Mouse (Mus musculus): ENCODE data around the gene Tmcc2. TPM values are rescaled to one million over a fixed set of nuclear protein-coding genes. Genes with fewer than 3 reads are reported as not detected.
A peak's percentile ranks its signal among the peaks of the same experiment; 100 is the strongest.

Tmcc2 gene
- polyA plus RNA-seq, 1 experiment from 2014 or later = 37.2 TPM

GRCm38 (mm10) chr1:132310754-132311153, 80.3 kb downstream of the Tmcc2 start:
- ATAC-seq (no peak), DNase-seq (ENCODE audit: low spot score) (no peak)
- TF ChIP-seq EP300 (IDR thresholded peaks at IDR 0.05) = no peak
- TF ChIP-seq CTCF (IDR thresholded peaks at IDR 0.05) = no peak
- Histone ChIP-seq H3K36me3 (ENCODE audit: insufficient read depth, low read length) (no peaks in the 10 kb centered on the region), H3K27ac (ENCODE audit: low read length) (no peak overlapping the region), H3K4me2 (replicated peaks; ENCODE audit: low read depth, low read length) (no peak overlapping the region), H3K4me1 (ENCODE audit: insufficient read depth, low read depth, low read length) (0 out of 2 replicates have a peak, but pooled peaks cover 4% of the 10 kb centered on the region), H3K9me3 (ENCODE audit: low read length) (no peaks in the 10 kb centered on the region), H3K4me3 (ENCODE audit: low read depth, low read length) (no peak overlapping the region), H3K27me3 (replicated peaks; ENCODE audit: insufficient read depth, low read length) (0 out of 2 replicates have a peak, but pooled peaks cover 2% of the 10 kb centered on the region), H3K9ac (replicated peaks; ENCODE audit: low read depth) (no peak overlapping the region)
- WGBS = 58% methylated on average over 7 of the region's 7 CpGs

DNA sequence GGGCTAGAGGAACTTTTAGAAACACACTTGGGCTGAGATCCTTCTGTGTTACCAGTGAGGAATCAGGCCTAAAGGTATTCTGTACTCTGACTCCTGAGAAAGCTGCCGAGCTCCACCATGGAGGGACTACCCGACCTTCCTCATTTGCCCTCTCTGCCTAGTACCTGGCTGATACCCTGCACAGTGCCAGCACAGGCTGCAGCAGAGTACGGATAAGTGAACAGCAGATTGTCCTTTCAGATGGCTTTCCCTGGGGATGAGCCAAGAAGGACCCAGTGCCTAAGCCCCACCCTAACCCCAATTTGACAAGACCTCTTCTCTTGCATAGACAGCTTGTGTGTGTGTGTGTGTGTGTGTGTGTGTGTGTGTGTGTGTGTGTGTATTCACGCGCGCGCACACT, 82.4 kb downstream of the Tmcc2 start:
- Histone ChIP-seq H3K27me3 (replicated peaks; ENCODE audit: insufficient read depth, low read length) (0 out of 2 replicates have a peak, but pooled peaks cover 2% of the 10 kb centered on the region), H3K36me3 (ENCODE audit: insufficient read depth, low read length) (no peaks in the 10 kb centered on the region), H3K9me3 (ENCODE audit: low read length) (no peaks in the 10 kb centered on the region), H3K4me2 (replicated peaks; ENCODE audit: low read depth, low read length) (no peak overlapping the region), H3K4me3 (ENCODE audit: low read depth, low read length) (no peak overlapping the region), H3K9ac (replicated peaks; ENCODE audit: low read depth) (no peak overlapping the region), H3K27ac (ENCODE audit: low read length) (no peak overlapping the region), H3K4me1 (ENCODE audit: insufficient read depth, low read depth, low read length) (0 out of 2 replicates have a peak, but pooled peaks cover 4% of the 10 kb centered on the region)
- TF ChIP-seq EP300 (IDR thresholded peaks at IDR 0.05) = no peak
- TF ChIP-seq CTCF (IDR thresholded peaks at IDR 0.05) = no peak
- ATAC-seq (no peak), DNase-seq (ENCODE audit: low spot score) (no peak)
- WGBS = 76% methylated on average over 7 of the region's 7 CpGs

- Histone ChIP-seq H3K36me3 (ENCODE audit: insufficient read depth, low read length) (no peaks in the 10 kb centered on the region), H3K4me1 (ENCODE audit: insufficient read depth, low read depth, low read length) (0 out of 2 replicates have a peak, but pooled peaks cover 4% of the 10 kb centered on the region), H3K4me2 (replicated peaks; ENCODE audit: low read depth, low read length) (no peak overlapping the region), H3K27ac (ENCODE audit: low read length) (no peak overlapping the region), H3K27me3 (replicated peaks; ENCODE audit: insufficient read depth, low read length) (0 out of 2 replicates have a peak, but pooled peaks cover 2% of the 10 kb centered on the region), H3K4me3 (ENCODE audit: low read depth, low read length) (no peak overlapping the region), H3K9ac (replicated peaks; ENCODE audit: low read depth) (no peak overlapping the region), H3K9me3 (ENCODE audit: low read length) (no peaks in the 10 kb centered on the region)
- WGBS = 81% methylated on average over 6 of the region's 6 CpGs
- TF ChIP-seq CTCF (IDR thresholded peaks at IDR 0.05) (0 out of 2 replicates have a peak, but pooled peaks have one; percentile 4), EP300 (IDR thresholded peaks at IDR 0.05) (no peak)
- DNase-seq (ENCODE audit: low spot score) (no peak), ATAC-seq (no peak)
Observed at GRCm38 (mm10) chr1:132307962-132308361, 83.1 kb downstream of the Tmcc2 start.

DNA sequence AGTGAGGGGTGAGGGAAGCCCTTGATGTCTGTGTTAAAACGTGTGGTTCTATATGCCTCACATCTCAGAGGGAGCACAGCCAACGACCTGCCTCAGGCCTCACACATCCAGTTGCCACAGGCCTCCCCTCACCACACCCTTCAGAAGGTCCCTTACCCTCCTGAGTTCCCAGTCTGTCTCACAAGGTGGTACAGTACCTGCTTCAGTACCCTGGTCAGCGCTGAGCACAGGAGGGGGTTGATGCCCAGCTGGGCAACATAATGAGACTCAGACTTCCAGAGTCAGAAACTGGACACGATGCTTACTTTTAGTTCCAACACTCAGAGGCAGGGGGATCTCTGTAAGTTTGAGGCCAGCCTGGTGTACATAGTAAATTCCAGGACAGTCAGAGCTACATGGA, 84.3 kb downstream of the Tmcc2 start:
- Histone ChIP-seq H3K9me3 (ENCODE audit: low read length) (no peaks in the 10 kb centered on the region), H3K4me1 (ENCODE audit: insufficient read depth, low read depth, low read length) (0 out of 2 replicates have a peak, but pooled peaks cover under 1% of the 10 kb centered on the region), H3K27ac (ENCODE audit: low read length) (no peak overlapping the region), H3K9ac (replicated peaks; ENCODE audit: low read depth) (no peak overlapping the region), H3K4me2 (replicated peaks; ENCODE audit: low read depth, low read length) (no peak overlapping the region), H3K4me3 (ENCODE audit: low read depth, low read length) (no peak overlapping the region), H3K36me3 (ENCODE audit: insufficient read depth, low read length) (no peaks in the 10 kb centered on the region), H3K27me3 (replicated peaks; ENCODE audit: insufficient read depth, low read length) (0 out of 2 replicates have a peak, but pooled peaks cover 2% of the 10 kb centered on the region)
- ATAC-seq (peak; percentile 21; the same call in 1 of the 2 replicates), DNase-seq (ENCODE audit: low spot score) (no peak)
- TF ChIP-seq CTCF (IDR thresholded peaks at IDR 0.05) = no peak
- no peak for TF ChIP-seq EP300 (IDR thresholded peaks at IDR 0.05)
- whole genome bisulfite sequencing = 18% methylated on average over 4 of the region's 4 CpGs

Other genes with a start within 250 kb of the Tmcc2 start
- gene Lemd1, start 199.8 kb downstream of the Tmcc2 start, polyA plus RNA-seq (2015; fragmentation: Nextera tagmentation; extraction: Ambion mirVana) = 0.79 TPM in 1 of 2 replicates, not detected in the other
- gene AC124108.1, start 199.8 kb downstream of the Tmcc2 start, polyA plus RNA-seq (2015; fragmentation: Nextera tagmentation; extraction: Ambion mirVana) = not detected in 2 replicates
- not detected in 2 replicates for gene Gm10188, start 161.5 kb downstream of the Tmcc2 start, polyA plus RNA-seq (2015; fragmentation: Nextera tagmentation; extraction: Ambion mirVana)
- gene Klhdc8a, start 92.7 kb downstream of the Tmcc2 start, polyA plus RNA-seq (2015; fragmentation: Nextera tagmentation; extraction: Ambion mirVana) = 4.1 and 4.4 TPM in 2 replicates
- 11.9 and 12.1 TPM in 2 replicates for gene Nuak2, start 75.2 kb downstream of the Tmcc2 start, polyA plus RNA-seq (2015; fragmentation: Nextera tagmentation; extraction: Ambion mirVana)
- gene Dstyk, start 26.3 kb upstream of the Tmcc2 start, polyA plus RNA-seq (2015; fragmentation: Nextera tagmentation; extraction: Ambion mirVana) = 12.2 and 14.4 TPM in 2 replicates
- 16.5 and 18.6 TPM in 2 replicates for gene Rbbp5, start 86.1 kb upstream of the Tmcc2 start, polyA plus RNA-seq (2015; fragmentation: Nextera tagmentation; extraction: Ambion mirVana)
- 1.3 and 1.7 TPM in 2 replicates for gene Tmem81, start 114.9 kb upstream of the Tmcc2 start, polyA plus RNA-seq (2015; fragmentation: Nextera tagmentation; extraction: Ambion mirVana)
- 0.02 and 0.04 TPM in 2 replicates for gene Cntn2, start 152.0 kb upstream of the Tmcc2 start, polyA plus RNA-seq (2015; fragmentation: Nextera tagmentation; extraction: Ambion mirVana)

Measured in lung, postnatal 0 days (tissue).